Mouse (Mus musculus) stomach, embryonic 16.5 days (tissue): ENCODE results near the gene Ptcd1. TPM values are rescaled to one million over a fixed set of nuclear protein-coding genes. Genes with fewer than 3 reads are reported as not detected.

Source experiments
- ATAC-seq: fragments of 200-750 bp; cut with Nextera tagmentation; 2 replicates; pipeline ENCODE4 v1.8.0; 2017; ENCODE audit warnings: moderate number of reproducible peaks, moderate TSS enrichment; ENCODE audit not compliant: insufficient read depth, low FRiP score
- H3K27ac ChIP-seq: fragments of 300-500 bp; sonication (generic); 2 replicates; pipeline ENCODE4 v1.5.1; 2014; ENCODE audit warnings: low read length
- H3K27me3 ChIP-seq: fragments of 300-500 bp; sonication (generic); 2 replicates; pipeline ENCODE4 v1.6.1; 2014; ENCODE audit warnings: low read length, control low read depth, mixed read lengths; ENCODE audit not compliant: control insufficient read depth, insufficient read depth
- H3K36me3 ChIP-seq: fragments of 300-500 bp; sonication (generic); 2 replicates; pipeline ENCODE4 v1.6.1; 2014; ENCODE audit warnings: low read length; ENCODE audit not compliant: control insufficient read depth, insufficient read depth
- H3K4me1 ChIP-seq: fragments of 300-500 bp; sonication (generic); 2 replicates; pipeline ENCODE4 v1.6.1; 2014; ENCODE audit warnings: low read length, control low read depth, mixed read lengths; ENCODE audit not compliant: control insufficient read depth, insufficient read depth
- H3K4me2 ChIP-seq: fragments of 300-500 bp; sonication (generic); 2 replicates; pipeline ENCODE4 v1.6.1; 2014; ENCODE audit warnings: low read depth, low read length, mixed read lengths
- H3K4me3 ChIP-seq: fragments of 300-500 bp; sonication (generic); replicated peaks from 2 replicates; pipeline ENCODE4 v1.5.1; 2014; ENCODE audit warnings: mild to moderate bottlenecking, low read length
- H3K9ac ChIP-seq: fragments of 300-500 bp; sonication (generic); 2 replicates; pipeline ENCODE4 v1.6.1; 2014; ENCODE audit warnings: low read length
- H3K9me3 ChIP-seq: fragments of 300-500 bp; sonication (generic); replicated peaks from 2 replicates; pipeline ENCODE4 v1.6.1; 2016; ENCODE audit warnings: low read length, control low read depth; ENCODE audit not compliant: control insufficient read depth
- WGBS: fragments of 180-500 bp; shearing (Covaris S2); extraction: QIAGEN DNeasy Blood & Tissue Kit; methylation state at CpG from one replicate; pipeline ENCODE4 v1.1.7; 2014; 5-methylcytosine and 5-hydroxymethylcytosine counted together
- polyA plus RNA-seq: library from polyadenylated mRNA; unstranded; fragments of >200 nt; fragmentation: Nextera tagmentation; extraction: Ambion mirVana; gene quantifications from 2 replicates; pipeline ENCODE4 v1.2.1, GENCODE M21; 2015

The Ptcd1 gene
- polyA plus RNA-seq, 1 experiment from 2014 or later = 15.1 TPM

DNA sequence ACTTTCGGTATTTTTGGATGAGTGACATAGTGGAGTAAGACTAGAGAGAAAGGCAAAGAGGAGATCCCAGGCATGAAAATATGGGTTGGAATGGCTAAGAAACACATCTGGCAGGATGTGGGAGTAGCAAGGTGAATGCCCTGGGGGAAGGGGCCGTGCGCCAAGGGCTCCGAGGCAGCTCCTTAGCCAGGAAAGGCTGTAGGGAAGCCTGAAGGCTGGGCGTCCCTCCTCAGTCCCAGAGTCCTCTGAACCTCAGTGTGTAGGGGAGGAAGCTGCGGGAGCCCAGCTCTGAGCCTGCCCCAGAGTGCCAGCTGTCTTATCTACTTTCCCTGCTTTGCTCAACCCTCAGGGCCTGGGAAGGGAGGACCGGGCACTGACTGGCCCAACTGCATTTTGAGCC lies 46.0 kb downstream of the Ptcd1 start:
- Histone ChIP-seq H3K4me1 (peaks cover 20% of the 10 kb centered on the region), H3K36me3 (peaks cover 13% of the 10 kb centered on the region; the same call in 1 of the 2 replicates), H3K27ac (no peak overlapping the region), H3K9ac (no peak overlapping the region), H3K4me2 (no peak overlapping the region), H3K27me3 (no peaks in the 10 kb centered on the region), H3K4me3 (no peak overlapping the region), H3K9me3 (no peaks in the 10 kb centered on the region)
- ATAC-seq = no peak
- WGBS = 66% methylated on average over 7 of the region's 7 CpGs

DNA sequence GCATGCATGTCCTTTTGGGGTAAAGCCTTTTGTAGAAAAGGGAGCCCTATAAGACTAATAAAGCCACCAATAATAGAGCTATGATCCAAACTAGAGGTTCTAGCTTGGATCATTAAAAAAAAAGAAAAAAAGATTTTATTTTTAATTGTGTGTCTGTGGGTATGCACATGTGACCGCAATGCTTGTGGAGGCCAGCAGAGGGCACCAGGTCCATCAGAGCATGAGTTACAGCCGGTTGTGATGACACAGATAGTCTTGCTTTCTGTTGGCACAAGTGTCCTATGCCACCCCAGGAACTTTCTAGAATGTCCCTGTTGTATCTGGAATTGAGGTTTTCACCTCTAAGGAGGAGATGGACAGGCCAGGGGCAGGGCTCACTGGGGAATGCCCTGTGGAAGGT lies 47.5 kb downstream of the Ptcd1 start:
- H3K4me2 ChIP-seq = no peak overlapping the region
- WGBS = 93% methylated on average over 2 of the region's 2 CpGs
- no peak for ATAC-seq
- H3K4me1 ChIP-seq = peaks cover 28% of the 10 kb centered on the region
- H3K4me3 ChIP-seq = no peak overlapping the region
- H3K27ac ChIP-seq = no peak overlapping the region
- H3K9ac ChIP-seq = no peak overlapping the region
- peaks cover 10% of the 10 kb centered on the region; the same call in 1 of the 2 replicates for H3K36me3 ChIP-seq
- H3K9me3 ChIP-seq = no peaks in the 10 kb centered on the region
- no peaks in the 10 kb centered on the region for H3K27me3 ChIP-seq

DNA sequence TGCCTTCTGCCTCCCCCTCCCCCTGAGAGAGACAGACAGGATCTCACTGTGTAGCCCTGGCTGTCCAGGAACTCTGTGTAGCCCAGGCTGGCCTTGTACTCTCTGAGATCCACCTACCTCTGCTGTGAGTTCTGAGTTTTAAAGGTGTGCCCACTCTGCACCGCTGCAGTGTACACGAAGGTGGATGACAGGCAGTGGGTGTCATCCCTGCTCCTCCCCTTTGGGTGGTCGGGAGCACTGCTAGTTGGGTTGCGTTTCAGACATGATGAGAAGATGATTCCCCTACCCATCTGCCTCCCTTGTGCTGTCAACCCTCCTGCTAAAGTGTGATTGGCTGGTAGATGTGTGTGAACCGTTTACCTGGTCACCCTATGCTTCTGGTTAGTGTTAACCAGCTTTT lies 48.4 kb downstream of the Ptcd1 start:
- Histone ChIP-seq H3K36me3 (peaks cover 10% of the 10 kb centered on the region; the same call in 1 of the 2 replicates), H3K27me3 (no peaks in the 10 kb centered on the region), H3K9ac (no peak overlapping the region), H3K4me3 (no peak overlapping the region), H3K4me1 (peaks cover 30% of the 10 kb centered on the region), H3K4me2 (no peak overlapping the region), H3K9me3 (no peaks in the 10 kb centered on the region), H3K27ac (no peak overlapping the region)
- no peak for ATAC-seq
- 87% methylated on average over 5 of the region's 5 CpGs for WGBS

DNA sequence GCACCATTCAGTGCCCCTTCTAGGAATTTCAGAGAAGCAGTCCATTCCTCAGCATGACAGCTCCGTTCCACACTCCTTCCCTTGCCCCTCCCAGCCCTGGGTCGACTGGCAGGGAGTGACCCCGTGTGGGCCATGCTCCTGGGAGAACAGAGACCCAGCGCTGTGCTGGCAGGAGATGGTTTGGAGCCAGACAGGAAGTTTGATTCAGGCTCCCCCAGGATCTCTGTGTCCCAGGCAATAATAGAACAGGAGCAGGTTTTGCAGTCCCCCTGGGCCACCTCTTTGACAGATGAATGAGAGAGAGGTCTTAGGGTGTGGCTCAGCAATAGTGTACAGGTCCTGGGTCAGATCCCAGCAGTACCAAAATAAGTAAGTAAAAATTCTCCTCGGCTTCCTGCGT lies 48.9 kb downstream of the Ptcd1 start:
- Histone ChIP-seq H3K4me2 (no peak overlapping the region), H3K9me3 (no peaks in the 10 kb centered on the region), H3K4me3 (no peak overlapping the region), H3K36me3 (peaks cover 7% of the 10 kb centered on the region; the same call in 1 of the 2 replicates), H3K27me3 (no peaks in the 10 kb centered on the region), H3K27ac (no peak overlapping the region), H3K4me1 (peaks cover 30% of the 10 kb centered on the region), H3K9ac (no peak overlapping the region)
- no peak for ATAC-seq
- 47% methylated on average over 6 of the region's 6 CpGs for WGBS

DNA sequence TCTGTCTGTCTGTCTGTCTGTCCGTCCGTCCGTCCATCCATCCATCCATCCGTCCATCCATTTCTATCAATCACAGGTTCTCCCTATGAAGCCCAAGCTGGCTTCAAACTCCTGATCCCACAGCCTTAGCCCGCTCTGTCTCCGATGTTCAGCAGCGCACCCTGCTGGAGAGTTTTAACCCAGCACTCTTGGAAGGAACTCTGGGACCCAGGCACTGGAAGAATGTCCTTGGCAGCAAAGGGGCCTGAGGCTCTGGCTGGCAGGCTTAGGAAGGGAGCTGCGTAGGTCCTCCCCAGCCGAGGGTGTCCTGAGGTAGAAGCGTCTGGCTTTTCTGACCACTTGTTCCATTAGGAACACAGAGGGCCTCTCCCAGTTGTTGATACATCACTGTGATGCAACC lies 50.0 kb downstream of the Ptcd1 start:
- Histone ChIP-seq H3K4me1 (peaks cover 30% of the 10 kb centered on the region), H3K9ac (peak overlapping the region; percentile 36)
- ATAC-seq = no peak; the same call in 1 of the 2 replicates

DNA sequence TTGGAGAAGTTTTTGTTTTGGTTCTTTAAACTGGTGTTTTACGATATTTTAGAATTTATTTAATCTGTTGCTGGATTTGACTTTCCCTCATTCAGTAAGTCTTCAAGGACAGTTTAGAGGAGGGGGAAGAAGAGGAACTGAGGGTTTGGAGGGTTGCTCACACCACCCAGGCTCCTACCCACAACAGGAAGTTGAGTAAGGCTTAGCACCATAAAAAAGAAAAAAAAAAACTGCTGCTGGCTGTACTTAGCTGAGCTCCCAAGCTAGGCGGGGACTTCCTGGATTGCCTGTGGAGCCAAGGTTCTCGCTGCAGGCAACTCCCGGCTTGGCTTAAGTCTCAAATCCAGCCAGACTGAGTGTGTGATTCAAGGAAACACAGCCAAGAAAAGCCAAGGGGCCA lies 50.6 kb downstream of the Ptcd1 start:
- Histone ChIP-seq H3K36me3 (no peaks in the 10 kb centered on the region), H3K9me3 (no peaks in the 10 kb centered on the region), H3K4me3 (peak overlapping the region; percentile 10), H3K4me2 (peak overlapping the region; percentile 85), H3K27me3 (no peaks in the 10 kb centered on the region), H3K4me1 (peaks cover 30% of the 10 kb centered on the region), H3K27ac (peak overlapping the region; percentile 84), H3K9ac (0 out of 2 replicates have a peak overlapping the region, but pooled peaks have one; percentile 36)
- ATAC-seq = peak; percentile 49; the same call in 1 of the 2 replicates
- 16% methylated on average over 4 of the region's 4 CpGs for WGBS

More for the DNA sequence above, 50.0 kb downstream of the Ptcd1 start:
- H3K4me3 ChIP-seq = peak overlapping the region; percentile 10; the same call in 1 of the 2 replicates
- no peaks in the 10 kb centered on the region for H3K9me3 ChIP-seq
- peak overlapping the region; percentile 85 for H3K4me2 ChIP-seq
- H3K36me3 ChIP-seq = no peaks in the 10 kb centered on the region
- 48% methylated on average over 10 of the region's 10 CpGs for WGBS
- H3K27ac ChIP-seq = peak overlapping the region; percentile 84
- H3K27me3 ChIP-seq = no peaks in the 10 kb centered on the region

DNA sequence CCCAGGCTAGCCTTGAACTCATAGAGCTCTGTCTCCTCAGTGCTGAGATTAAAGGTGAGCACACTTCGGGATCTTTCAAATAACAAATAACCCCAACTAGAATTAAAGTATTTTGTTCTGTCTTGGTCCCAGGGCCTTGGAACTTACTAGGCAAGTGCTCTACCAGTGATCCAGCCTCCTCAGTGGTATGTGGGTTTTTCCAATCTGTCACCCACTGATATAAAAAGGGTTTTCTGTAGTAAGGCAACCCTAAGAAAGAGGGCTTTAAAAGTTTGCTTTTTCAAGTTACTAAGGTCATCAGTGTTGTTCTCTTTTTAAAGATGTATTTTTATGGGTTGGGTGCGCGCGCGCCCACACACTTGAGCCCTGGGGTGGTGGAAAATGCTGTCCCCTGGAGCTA lies 51.2 kb downstream of the Ptcd1 start:
- H3K4me2 ChIP-seq = peak overlapping the region; percentile 85
- H3K9me3 ChIP-seq = no peaks in the 10 kb centered on the region
- no peak for ATAC-seq
- peak overlapping the region; percentile 4; the same call in 1 of the 2 replicates for H3K9ac ChIP-seq
- no peaks in the 10 kb centered on the region for H3K27me3 ChIP-seq
- 78% methylated on average over 5 of the region's 5 CpGs for WGBS
- H3K4me3 ChIP-seq = peak overlapping the region; percentile 1
- H3K27ac ChIP-seq = peak overlapping the region; percentile 84
- H3K4me1 ChIP-seq = peaks cover 30% of the 10 kb centered on the region
- no peaks in the 10 kb centered on the region for H3K36me3 ChIP-seq

DNA sequence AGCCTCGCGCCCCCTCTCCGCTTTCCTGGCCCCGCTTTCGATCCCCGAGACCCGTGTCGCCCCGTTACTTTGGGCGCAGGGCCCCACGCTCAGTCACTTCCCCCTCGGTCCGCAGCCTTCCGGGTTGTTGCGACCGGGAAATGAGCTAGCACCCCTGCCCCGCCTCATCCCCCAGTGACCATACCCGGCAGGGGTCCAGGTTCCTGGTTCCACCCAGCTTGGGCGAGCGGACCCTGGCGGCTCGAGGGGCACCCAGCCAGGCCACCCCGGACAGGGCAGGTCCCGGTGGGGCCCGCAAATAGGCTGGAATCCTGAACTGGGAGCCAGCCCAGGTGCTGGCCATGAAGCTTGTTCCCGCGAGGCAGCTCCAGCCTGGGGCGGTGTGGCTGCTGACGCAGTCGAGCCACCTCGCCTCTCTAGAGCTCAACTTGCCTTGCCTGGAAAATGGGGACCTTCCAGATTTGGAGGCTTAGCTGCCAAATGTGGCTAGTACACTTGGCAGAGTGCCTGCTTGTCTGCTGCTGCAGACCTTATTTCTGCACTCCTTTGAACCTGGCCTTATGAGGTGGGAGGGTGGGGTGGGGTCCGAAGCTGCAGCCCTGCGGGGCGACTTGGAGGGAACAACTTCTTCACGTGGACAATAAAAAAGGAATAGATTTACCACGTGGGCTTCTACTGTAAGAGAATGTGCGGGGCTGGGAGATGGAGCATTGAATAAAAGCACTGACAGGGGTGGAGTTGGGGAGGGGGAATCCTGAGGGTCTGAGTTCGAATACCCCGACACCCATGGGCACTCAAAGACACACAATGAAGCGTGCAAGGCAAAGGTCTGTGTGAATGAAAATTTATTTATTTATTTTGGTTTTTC lies 52.1 kb downstream of the Ptcd1 start:
- peak overlapping the region; percentile 89 for H3K9ac ChIP-seq
- ATAC-seq = peak; percentile 34
- peak overlapping the region; percentile 78 for H3K4me3 ChIP-seq
- H3K4me2 ChIP-seq = peak overlapping the region; percentile 85
- H3K4me1 ChIP-seq = peaks cover 30% of the 10 kb centered on the region
- H3K9me3 ChIP-seq = no peaks in the 10 kb centered on the region
- H3K36me3 ChIP-seq = no peaks in the 10 kb centered on the region
- WGBS = 13% methylated on average over 40 of the region's 40 CpGs
- no peaks in the 10 kb centered on the region for H3K27me3 ChIP-seq
- peak overlapping the region; percentile 84 for H3K27ac ChIP-seq

DNA sequence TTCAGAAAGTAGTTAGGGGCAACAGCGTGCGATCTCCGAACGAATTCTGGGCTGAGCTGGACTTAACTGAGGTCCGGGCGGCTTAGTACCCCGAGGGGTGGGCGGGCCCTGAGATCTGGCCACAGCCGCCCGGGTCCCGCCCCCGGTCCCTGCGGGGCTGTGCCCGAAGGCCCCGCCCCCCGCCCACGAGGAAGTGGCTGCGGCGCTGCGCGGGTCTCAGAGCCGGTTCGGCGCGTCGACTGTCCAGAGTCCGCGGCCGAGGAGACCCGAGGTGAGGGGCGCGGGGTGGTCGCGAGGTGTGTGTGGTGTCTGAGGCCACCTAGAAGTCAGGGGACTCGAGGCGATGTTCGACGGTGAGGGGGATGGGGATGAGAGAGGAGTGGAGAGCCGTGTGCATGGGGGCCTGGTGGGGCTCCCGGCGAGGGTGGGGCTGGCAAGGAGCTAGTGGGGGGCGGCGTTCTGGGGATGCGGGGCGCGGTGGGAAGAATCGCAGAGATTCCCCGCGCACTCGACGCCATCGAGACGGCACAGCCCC lies 52.8 kb downstream of the Ptcd1 start, which contains the start of gene Arpc1b:
TSS of gene Arpc1b (plus strand) at position 145 of the 535 bp plus-strand sequence.
- no peaks in the 10 kb centered on the region for H3K27me3 ChIP-seq
- peak within 1 kb of the TSS; percentile 85 for H3K4me2 ChIP-seq
- H3K27ac ChIP-seq = peak within 1 kb of the TSS; percentile 84
- H3K9me3 ChIP-seq = no peaks in the 10 kb centered on the region
- peak within 1 kb of the TSS; percentile 89 for H3K9ac ChIP-seq
- H3K4me3 ChIP-seq = peak within 1 kb of the TSS; percentile 78
- H3K36me3 ChIP-seq = 0 out of 2 replicates have a peak, but pooled peaks cover 1% of the 10 kb centered on the region
- peak; percentile 86 for ATAC-seq
- WGBS = under 1% methylated on average over 51 of the region's 53 CpGs
- peaks cover 30% of the 10 kb centered on the region for H3K4me1 ChIP-seq
